Mouse (Mus musculus) small intestine, adult 2 months (tissue): Measurements from ENCODE around the gene Phf2. TPM values are rescaled to one million over a fixed set of nuclear protein-coding genes. Genes with fewer than 3 reads are reported as not detected.

ENCODE experiments used
- H3K27ac ChIP-seq: fragments of 200-500 bp; 2 replicates; pipeline ENCODE4 v1.5.1; 2012; ENCODE audit warnings: low read depth, low read length, control low read depth, inconsistent platforms; ENCODE audit not compliant: insufficient read depth
- H3K27me3 ChIP-seq: fragments of 200-500 bp; 2 replicates; pipeline ENCODE4 v1.6.1; 2012; ENCODE audit warnings: mild to moderate bottlenecking, moderate library complexity, low read length, inconsistent platforms; ENCODE audit not compliant: control insufficient read depth, insufficient read depth
- H3K36me3 ChIP-seq: fragments of 200-500 bp; 2 replicates; pipeline ENCODE4 v1.6.1; 2012; ENCODE audit warnings: mild to moderate bottlenecking, low read length, control low read depth, inconsistent platforms; ENCODE audit not compliant: control insufficient read depth, insufficient read depth
- H3K4me1 ChIP-seq: fragments of 200-500 bp; 2 replicates; pipeline ENCODE4 v1.6.1; 2012; ENCODE audit warnings: low read length, inconsistent platforms, mixed read lengths; ENCODE audit not compliant: control insufficient read depth, insufficient read depth, insufficient read length
- H3K4me3 ChIP-seq: fragments of 200-500 bp; 2 replicates; pipeline ENCODE4 v1.5.1; 2012; ENCODE audit warnings: low read depth, mild to moderate bottlenecking, control low read depth, inconsistent platforms, low read length, moderate library complexity
- CTCF ChIP-seq: fragments of 200-500 bp; IDR thresholded peaks from 2 replicates; pipeline ENCODE4 v1.5.1; 2012; ENCODE audit warnings: low read depth, mild to moderate bottlenecking, control low read depth, inconsistent platforms, low read length, moderate library complexity, mixed read lengths; ENCODE audit not compliant: insufficient replicate concordance, insufficient read length; ENCODE audit errors: extremely low read depth
- POLR2A ChIP-seq: fragments of 200-500 bp; IDR thresholded peaks from 2 replicates; pipeline ENCODE4 v1.6.1; 2012; ENCODE audit warnings: low read depth, mild to moderate bottlenecking, control low read depth, inconsistent platforms, low read length, moderate library complexity
- WGBS: fragments of 180-500 bp; shearing (Covaris S2); methylation state at CpG from one replicate; pipeline ENCODE4 v1.1.7; 2018; 5-methylcytosine and 5-hydroxymethylcytosine counted together
- polyA plus RNA-seq: library from polyadenylated mRNA; depleted of rRNA; stranded (reverse); fragments of >200 nt; gene quantifications from 2 replicates; pipeline ENCODE4 v1.2.3, GENCODE M21; 2012; rRNA removed

The Phf2 gene
- polyA plus RNA-seq, 1 experiment = 11.0 TPM

DNA sequence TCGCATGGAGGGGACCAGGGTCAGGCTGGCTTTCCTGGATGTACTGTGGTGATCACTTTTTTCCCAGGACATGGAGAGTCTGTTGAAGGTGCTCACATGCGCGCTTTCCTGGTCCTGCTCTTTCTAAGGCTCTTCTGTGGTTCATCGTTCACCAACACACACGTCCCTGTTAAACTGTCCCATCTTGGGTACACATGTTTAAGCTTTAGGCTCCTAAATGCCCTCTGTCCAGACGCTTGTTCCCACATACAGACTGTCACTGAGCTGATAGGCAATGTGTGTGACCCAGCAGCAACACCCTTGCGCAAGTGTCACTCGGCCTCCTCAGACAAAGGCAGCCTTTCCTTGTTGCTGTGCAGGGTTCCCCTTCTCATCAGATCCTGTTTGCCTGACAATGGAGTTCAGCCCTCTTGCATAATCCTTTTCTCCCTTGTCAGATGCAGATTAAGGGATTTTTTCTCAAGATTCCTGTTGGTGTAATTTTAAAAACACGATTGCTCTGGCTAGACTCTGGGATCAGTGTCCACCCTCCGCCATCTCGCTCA, 107.1 kb downstream of the Phf2 start:
- Histone ChIP-seq H3K36me3 (no peaks in the 10 kb centered on the region), H3K4me1 (no peaks in the 10 kb centered on the region), H3K4me3 (no peak overlapping the region), H3K27ac (no peak overlapping the region), H3K27me3 (no peaks in the 10 kb centered on the region)
- TF ChIP-seq CTCF (no peak), POLR2A (no peak)
- 67% methylated on average over 11 of the region's 11 CpGs for WGBS

DNA sequence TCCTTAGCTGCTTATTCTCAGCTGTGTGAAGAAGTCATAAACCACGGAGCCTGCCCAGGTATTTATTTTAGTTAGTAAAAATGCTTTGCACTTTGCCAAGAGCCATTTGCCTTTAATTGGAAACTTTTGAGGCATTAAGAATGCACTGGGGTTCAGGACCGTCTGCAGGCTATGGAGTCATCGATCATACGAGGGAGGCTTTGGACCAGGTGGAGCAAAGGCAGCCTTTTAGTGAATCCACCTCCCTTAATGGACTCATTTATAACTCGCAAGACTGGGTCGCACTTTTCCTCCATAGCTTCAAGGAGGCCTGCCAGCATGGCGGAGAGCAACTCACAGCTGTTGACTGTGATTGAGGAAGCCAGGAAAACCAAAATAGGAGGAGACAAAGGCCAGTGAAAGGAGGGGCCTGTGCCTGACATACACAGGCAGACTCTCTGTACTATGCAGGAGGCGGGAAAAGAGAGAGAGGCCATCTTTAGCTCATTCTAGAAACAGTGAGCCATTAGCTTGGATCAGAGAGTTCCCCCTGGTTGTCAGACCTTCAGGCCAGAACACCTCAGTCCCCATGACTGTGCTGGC, 110.0 kb downstream of the Phf2 start:
- Histone ChIP-seq H3K4me1 (no peaks in the 10 kb centered on the region), H3K27me3 (no peaks in the 10 kb centered on the region), H3K27ac (no peak overlapping the region), H3K4me3 (no peak overlapping the region), H3K36me3 (no peaks in the 10 kb centered on the region)
- WGBS = 76% methylated on average over 8 of the region's 8 CpGs
- TF ChIP-seq POLR2A (no peak), CTCF (no peak)

DNA sequence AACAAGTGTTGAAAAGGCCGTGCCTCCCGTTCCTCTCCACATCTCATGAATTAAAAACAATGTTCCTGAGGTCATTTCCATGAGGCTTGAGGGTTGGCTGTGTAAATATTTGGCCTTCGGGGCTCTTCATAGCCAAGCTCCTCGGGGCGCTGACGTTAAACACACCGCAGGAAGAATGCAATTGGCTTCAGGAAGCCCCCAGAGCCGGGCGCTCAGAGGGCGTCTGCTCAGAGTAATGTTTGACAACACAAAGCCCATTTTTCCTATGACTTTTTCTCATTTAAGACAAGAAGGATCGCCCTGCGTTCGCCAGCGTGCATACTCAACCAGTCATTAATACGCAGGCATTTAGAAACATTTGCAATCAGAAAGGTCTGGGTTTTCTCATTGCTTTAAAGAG, 114.2 kb downstream of the Phf2 start:
- Histone ChIP-seq H3K27me3 (no peaks in the 10 kb centered on the region), H3K4me1 (no peaks in the 10 kb centered on the region), H3K4me3 (no peak overlapping the region), H3K36me3 (no peaks in the 10 kb centered on the region), H3K27ac (no peak overlapping the region)
- WGBS = 30% methylated on average over 15 of the region's 15 CpGs
- TF ChIP-seq CTCF (no peak), POLR2A (no peak)

Other genes with a start within 250 kb of the Phf2 start
- gene Ptpdc1, start 245.5 kb downstream of the Phf2 start, polyA plus RNA-seq = 0.33 and 0.62 TPM in 2 replicates
- gene Barx1, start 208.1 kb downstream of the Phf2 start, polyA plus RNA-seq = 0.08 and 13.2 TPM in 2 replicates
- gene Fam120a, start 96.9 kb upstream of the Phf2 start, polyA plus RNA-seq = 56.5 and 80.1 TPM in 2 replicates